Mouse (Mus musculus): ENCODE results near the gene Mlec.

GRCm38 (mm10) chr5:115124690-115125089, 33.3 kb downstream of the Mlec start:
- no peak for TF ChIP-seq CTCF (IDR thresholded peaks at IDR 0.05; ENCODE audit: low read depth)
- no peak for TF ChIP-seq EP300 (IDR thresholded peaks at IDR 0.05; ENCODE audit: low read depth)
